Mouse (Mus musculus): Measurements from ENCODE around the gene Mefv. TPM values are rescaled to one million over a fixed set of nuclear protein-coding genes. Genes with fewer than 3 reads are reported as not detected.

Mefv gene
- total and polyA plus RNA-seq, 3 experiments: not detected

DNA sequence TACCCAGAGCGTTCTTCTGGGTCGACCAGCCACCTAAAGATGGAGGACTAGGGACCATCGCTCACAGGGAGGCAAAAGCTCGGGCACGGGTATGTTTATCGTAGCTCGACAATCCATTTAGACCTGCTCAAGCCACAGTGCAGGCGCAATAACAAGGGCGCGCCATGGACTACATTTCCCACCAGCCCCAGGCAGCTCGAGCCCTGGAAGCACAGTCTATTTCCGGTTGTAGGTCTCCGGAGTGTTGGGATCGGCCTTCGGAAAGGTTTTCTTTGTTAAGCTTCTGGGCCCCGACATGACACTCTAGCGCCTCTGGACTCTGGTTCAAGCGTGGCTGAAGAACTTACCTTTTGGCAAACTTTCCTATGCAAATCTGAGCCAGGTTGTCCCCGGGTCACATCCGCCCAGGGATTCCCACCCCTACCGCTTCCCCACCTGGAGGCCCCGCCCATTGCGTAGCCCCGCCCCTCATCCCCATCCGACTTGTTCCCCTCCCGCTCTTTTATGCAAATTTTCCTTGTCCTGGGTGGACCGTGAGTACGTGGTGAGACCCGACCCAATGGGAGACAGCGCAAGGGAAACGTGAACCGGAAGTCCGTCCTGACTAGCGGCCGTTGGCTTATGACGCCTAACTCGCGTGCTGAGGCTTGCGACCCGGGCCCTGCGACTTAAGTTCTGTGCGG, 25.7 kb upstream of the Mefv start, which contains the start of gene Zfp263 (continued):
- no peak for TF ChIP-seq CHD1 (IDR thresholded peaks at IDR 0.05; ENCODE audit: low read depth, low read length)
- TF ChIP-seq E2F4 (IDR thresholded peaks at IDR 0.05; ENCODE audit: insufficient replicate concordance, low read depth, low read length): 0 out of 2 replicates have a peak, but pooled peaks have one; percentile 45
- no peak; the same call in none of the 2 replicates for TF ChIP-seq RCOR1 (conservative IDR thresholded peaks at IDR 0.05; ENCODE audit: low read depth, low read length)
- no peak for TF ChIP-seq EP300 (IDR thresholded peaks at IDR 0.05; ENCODE audit: low read length)
- peak; percentile 83 for TF ChIP-seq MYC (IDR thresholded peaks at IDR 0.05; ENCODE audit: low read depth, low read length)
- TF ChIP-seq ZKSCAN1 (IDR thresholded peaks at IDR 0.05; ENCODE audit: borderline replicate concordance, low read depth, low read length): no peak
- peak; percentile 94 for TF ChIP-seq MXI1 (IDR thresholded peaks at IDR 0.05; ENCODE audit: low read depth, low read length)
- TF ChIP-seq USF1 (IDR thresholded peaks at IDR 0.05; ENCODE audit: low read depth, low read length): peak; percentile 23; the same call in 1 of the 2 replicates
- peak; percentile 87 for TF ChIP-seq MAX (IDR thresholded peaks at IDR 0.05; ENCODE audit: low read length)
- TF ChIP-seq POLR2AphosphoS2 (IDR thresholded peaks at IDR 0.05; ENCODE audit: low read depth, low read length): peak; percentile 81; the same call in 1 of the 2 replicates
- peak; percentile 34; the same call in 1 of the 2 replicates for TF ChIP-seq ZMIZ1 (IDR thresholded peaks at IDR 0.05; ENCODE audit: low read depth, low read length)
- TF ChIP-seq ZC3H11A (IDR thresholded peaks at IDR 0.05; ENCODE audit: low read depth, low read length): no peak
- peak; percentile 93 for TF ChIP-seq SIN3A (IDR thresholded peaks at IDR 0.05; ENCODE audit: low read length)
- peak; percentile 91 for TF ChIP-seq ELF1 (IDR thresholded peaks at IDR 0.05; ENCODE audit: low read depth, low read length)
- TF ChIP-seq IRF4 (IDR thresholded peaks at IDR 0.05; ENCODE audit: low read depth, low read length): peak; percentile 45
- TF ChIP-seq BHLHE40 (IDR thresholded peaks at IDR 0.05; ENCODE audit: low read depth, low read length): peak; percentile 100
- no peak for TF ChIP-seq MAFK (IDR thresholded peaks at IDR 0.05; ENCODE audit: insufficient replicate concordance, low read length)
- TF ChIP-seq TBP (conservative IDR thresholded peaks at IDR 0.05; ENCODE audit: low read depth, low read length): peak; percentile 87
- TF ChIP-seq ETS1 (conservative IDR thresholded peaks at IDR 0.05; ENCODE audit: low read depth, low read length): peak; percentile 91
- TF ChIP-seq HCFC1 (IDR thresholded peaks at IDR 0.05; ENCODE audit: low read depth, low read length): peak; percentile 92

DNA sequence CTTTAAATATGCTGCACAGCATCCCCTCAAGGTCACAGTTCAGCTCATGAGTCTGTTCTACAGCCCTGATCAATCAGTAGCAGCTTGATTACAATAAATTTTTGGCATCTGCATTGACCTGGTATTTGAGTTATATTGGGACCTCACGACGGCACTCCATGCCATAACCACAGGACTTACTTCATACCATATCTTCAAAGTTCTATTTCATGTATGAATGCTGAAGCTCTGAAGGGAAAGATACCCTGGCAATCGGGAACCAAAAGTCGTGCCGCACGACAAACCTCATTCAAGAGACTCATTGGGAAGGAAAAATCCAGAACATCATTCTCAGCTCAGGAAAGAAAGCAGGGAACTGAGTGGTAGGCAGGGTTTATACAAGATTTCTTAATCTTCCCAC, 24.6 kb upstream of the Mefv start:
- dilution Hi-C loops (cut with MboI; ENCODE audit: extremely low pct_ligation_motif_present, extremely low pct_unique_long_range_greater_than_20kb, low sequenced_read_pairs) (no loop called here), in situ Hi-C loops (cut with MboI; ENCODE audit: low pct_ligation_motif_present, low pct_unique_long_range_greater_than_20kb, low sequenced_read_pairs) (no loop called here)
- Histone ChIP-seq H3K4me1 (ENCODE audit: control insufficient read depth in 1 of 2, insufficient read depth in 2 of 2) (peaks cover 3 to 33% of the 10 kb centered on the region in 2 experiments; a peak in 3 of 4 replicates), H3K79me2 (replicated peaks; ENCODE audit: control insufficient read depth, extremely low read depth, insufficient read depth, poor library complexity, severe bottlenecking) (peaks cover 30% of the 10 kb centered on the region), H3K27ac (ENCODE audit: insufficient read depth, low read depth) (no peak overlapping the region), H3K4me3 (replicated peaks in 1 of 3; ENCODE audit: low read depth in 2 of 3, low read length in 2 of 3, poor library complexity in 1 of 3) (peak overlapping the region in 2 of 3 experiments; percentile 62 to 64), H3K27me3 (replicated peaks) (no peaks in the 10 kb centered on the region), H3K4me2 (ENCODE audit: insufficient read depth, low read depth, poor library complexity, severe bottlenecking) (peak overlapping the region; percentile 92; the same call in 1 of the 2 replicates), H3K9me3 (replicated peaks; ENCODE audit: low read length) (no peaks in the 10 kb centered on the region), H3K9ac (ENCODE audit: insufficient read depth, low read depth) (peak overlapping the region; percentile 79; the same call in 1 of the 2 replicates), H3K36me3 (replicated peaks in 1 of 2; ENCODE audit: control insufficient read depth in 1 of 2, insufficient read depth in 1 of 2, low read length in 1 of 2) (peaks cover 7 to 17% of the 10 kb centered on the region in 2 experiments)
- DNase-seq (ENCODE audit: extremely low read depth): no peak
- TF ChIP-seq GABPA (IDR thresholded peaks at IDR 0.05; ENCODE audit: insufficient replicate concordance, low read depth, low read length) (no peak), JUN (IDR thresholded peaks at IDR 0.05; ENCODE audit: insufficient read depth, low read depth, low read length) (no peak), SIN3A (IDR thresholded peaks at IDR 0.05; ENCODE audit: low read length) (no peak), MAFK (IDR thresholded peaks at IDR 0.05; ENCODE audit: insufficient replicate concordance, low read length) (no peak)

Measured in CH12.LX (cell line).